Mouse (Mus musculus): ENCODE results near the gene Pabpc6.

Pabpc6 gene

GRCm38 (mm10) chr17:9669283-9669905 is at the start of gene Pabpc6:
Gene Pabpc6 (minus strand): TSS chr17:9669717.
- no peak for ATAC-seq (ENCODE audit: low TSS enrichment)

- no peak for ATAC-seq (ENCODE audit: low TSS enrichment)
Measured at GRCm38 (mm10) chr17:9710910-9711309, 41.4 kb upstream of the Pabpc6 start.

- no peak for ATAC-seq (ENCODE audit: low TSS enrichment)
Measured at GRCm38 (mm10) chr17:9708888-9709287, 39.4 kb upstream of the Pabpc6 start.

GRCm38 (mm10) chr17:9707356-9707755 is 37.8 kb upstream of the Pabpc6 start:
- no peak for ATAC-seq (ENCODE audit: low TSS enrichment)

GRCm38 (mm10) chr17:9697763-9698162 is 28.2 kb upstream of the Pabpc6 start:
- ATAC-seq (ENCODE audit: low TSS enrichment) = no peak

DNA sequence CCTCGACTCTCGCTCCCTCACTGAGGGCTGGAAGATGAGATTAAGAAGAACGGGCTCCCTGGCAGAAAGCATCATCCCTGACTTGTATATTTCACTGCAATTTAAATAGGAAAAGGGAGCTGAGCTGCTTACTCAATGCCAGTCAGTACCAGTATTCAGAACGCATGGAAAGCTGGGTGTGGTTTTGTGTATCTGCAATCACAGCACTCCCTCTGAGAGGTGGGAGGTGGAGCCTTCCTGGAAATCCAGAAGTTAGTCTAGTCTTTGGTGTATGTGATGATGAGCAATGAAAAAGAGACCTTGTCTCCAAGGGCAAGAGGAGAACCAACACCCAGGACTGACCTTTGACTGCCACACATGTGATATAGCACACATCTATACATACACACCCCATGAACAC is 21.7 kb upstream of the Pabpc6 start:
- no peak for ATAC-seq (ENCODE audit: low TSS enrichment)

GRCm38 (mm10) chr17:9683539-9684155 is 14.1 kb upstream of the Pabpc6 start:
- peak; percentile 57; the same call in 1 of the 2 replicates for ATAC-seq (ENCODE audit: low TSS enrichment)

- peak; percentile 90 for ATAC-seq (ENCODE audit: low TSS enrichment)
Measured at GRCm38 (mm10) chr17:9680741-9681140, 11.2 kb upstream of the Pabpc6 start.

- ATAC-seq (ENCODE audit: low TSS enrichment) = no peak
Measured at GRCm38 (mm10) chr17:9675175-9675789, 5.8 kb upstream of the Pabpc6 start.

GRCm38 (mm10) chr17:9667955-9668354 is 1.6 kb downstream of the Pabpc6 start:
- ATAC-seq (ENCODE audit: low TSS enrichment) = no peak

DNA sequence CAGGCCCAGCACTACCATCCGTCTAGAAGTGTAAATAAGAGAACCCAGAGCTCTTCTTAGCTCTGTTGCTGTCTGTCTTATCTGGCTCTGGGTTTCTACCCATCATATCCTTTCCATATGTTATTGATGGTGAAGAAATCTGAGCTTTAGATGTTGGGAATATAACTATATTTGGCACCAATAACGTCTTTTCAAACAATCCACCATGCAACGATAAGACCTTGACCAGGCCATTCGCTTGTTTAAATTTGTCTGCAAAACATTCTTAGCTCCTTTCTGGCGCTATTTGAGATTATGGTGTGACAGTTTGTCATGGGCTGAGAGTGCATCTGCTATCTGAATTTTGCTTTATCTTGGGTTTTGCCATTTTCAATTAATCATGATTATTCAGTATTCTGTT is 10.9 kb downstream of the Pabpc6 start:
- no peak for ATAC-seq (ENCODE audit: low TSS enrichment)

- peak; percentile 57; the same call in 1 of the 2 replicates for ATAC-seq (ENCODE audit: low TSS enrichment)
Measured at GRCm38 (mm10) chr17:9654155-9654554, 15.4 kb downstream of the Pabpc6 start.

- no peak for ATAC-seq (ENCODE audit: low TSS enrichment)
Measured at GRCm38 (mm10) chr17:9647644-9648043, 21.9 kb downstream of the Pabpc6 start.

- ATAC-seq (ENCODE audit: low TSS enrichment) = no peak
Measured at GRCm38 (mm10) chr17:9643657-9644180, 25.8 kb downstream of the Pabpc6 start.

DNA sequence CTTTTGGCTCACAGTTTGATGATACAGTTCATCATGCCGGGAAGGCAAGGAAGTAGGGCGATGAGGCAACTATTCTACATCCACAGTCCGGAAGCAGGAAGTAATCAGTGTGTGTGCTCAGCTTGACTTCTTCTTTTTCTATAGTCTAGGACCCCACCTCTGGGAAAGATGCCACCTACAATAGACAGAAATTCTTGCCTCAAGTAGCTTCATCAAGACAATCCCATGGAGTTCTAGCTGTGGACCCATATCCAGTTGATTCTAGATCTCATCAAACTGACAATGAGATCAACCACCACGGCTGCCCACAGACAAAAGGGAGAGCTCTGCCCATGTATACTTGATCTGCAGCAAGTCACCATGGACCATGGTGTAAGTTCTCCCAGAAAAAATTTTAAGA is 32.5 kb downstream of the Pabpc6 start:
- ATAC-seq (ENCODE audit: low TSS enrichment) = no peak

GRCm38 (mm10) chr17:9632579-9633252 is 36.8 kb downstream of the Pabpc6 start:
- ATAC-seq (ENCODE audit: low TSS enrichment) = no peak

- no peak for ATAC-seq (ENCODE audit: low TSS enrichment)
Measured at GRCm38 (mm10) chr17:9632140-9632539, 37.4 kb downstream of the Pabpc6 start.

- no peak for ATAC-seq (ENCODE audit: low TSS enrichment)
Measured at GRCm38 (mm10) chr17:9631081-9631480, 38.4 kb downstream of the Pabpc6 start.

DNA sequence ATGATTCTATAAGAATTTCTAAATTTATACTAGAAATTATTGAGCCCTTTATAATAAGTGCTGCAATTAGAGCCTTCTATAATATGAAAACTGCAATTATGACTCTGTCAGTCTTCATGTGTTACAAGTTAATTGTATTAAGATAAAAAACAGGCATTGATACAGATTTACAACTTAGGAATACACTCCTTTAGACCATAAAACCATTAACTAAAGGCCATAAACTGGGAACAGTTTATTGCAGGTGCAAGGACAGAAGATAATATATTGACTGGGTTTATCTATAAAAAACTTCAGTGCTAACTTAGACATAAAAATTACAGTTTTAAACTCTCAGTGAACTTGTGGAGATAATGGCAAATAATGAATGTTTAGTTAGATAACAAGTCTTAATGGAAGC is 42.5 kb downstream of the Pabpc6 start:
- ATAC-seq (ENCODE audit: low TSS enrichment) = no peak
